Mouse (Mus musculus): Measurements from ENCODE around the gene Tspo.

- no peak for TF ChIP-seq CTCF (IDR thresholded peaks at IDR 0.05; ENCODE audit: borderline replicate concordance, insufficient read depth, low read length)
- no peak for TF ChIP-seq POLR2A (IDR thresholded peaks at IDR 0.05; ENCODE audit: low read depth, low read length)
Measured at GRCm38 (mm10) chr15:83592260-83593188, 29.1 kb downstream of the Tspo start.

Data from embryonic fibroblast, embryonic 13.5 days (primary cell).